Mouse (Mus musculus) lung, postnatal 0 days (tissue): Measurements from ENCODE around the gene Dnajb8.

Experiments used
- CTCF ChIP-seq: IDR thresholded peaks from 2 replicates; pipeline ENCODE4 v1.5.1; 2016; ENCODE audit warnings: antibody characterized with exemption, mild to moderate bottlenecking
- EP300 ChIP-seq: IDR thresholded peaks from 2 replicates; pipeline ENCODE4 v1.6.1; 2016; ENCODE audit warnings: antibody characterized with exemption, mild to moderate bottlenecking, control low read depth

- TF ChIP-seq CTCF (no peak), EP300 (no peak)
Observed at GRCm38 (mm10) chr6:88267970-88268369, 45.9 kb downstream of the Dnajb8 start.
